Mouse (Mus musculus): ENCODE results near the gene Tmem145. TPM values are rescaled to one million over a fixed set of nuclear protein-coding genes. Genes with fewer than 3 reads are reported as not detected.

Tmem145 gene
- total and polyA plus RNA-seq, 3 experiments: not detected

GRCm38 (mm10) chr7:25267751-25268463, 38.0 kb upstream of the Tmem145 start:
- Histone ChIP-seq H3K36me3 (replicated peaks) (peaks cover 34% of the 10 kb centered on the region), H3K27me3 (ENCODE audit: insufficient read depth, low read length) (no peaks in the 10 kb centered on the region), H3K4me1 (ENCODE audit: insufficient read depth, low read depth, low read length) (peaks cover 63% of the 10 kb centered on the region), H3K4me3 (ENCODE audit: low read depth, low read length) (peak overlapping the region; percentile 85), H3K9me3 (replicated peaks) (no peaks in the 10 kb centered on the region)
- ATAC-seq (ENCODE audit: extremely low read depth, insufficient number of reproducible peaks, low FRiP score, poor library complexity, severe bottlenecking) (peak; percentile 79), DNase-seq (ENCODE audit: low spot score) (peak; percentile 95)
- TF ChIP-seq POLR2AphosphoS5 (IDR thresholded peaks at IDR 0.05; ENCODE audit: insufficient replicate concordance, low read depth, low read length): no peak
- TF ChIP-seq CTCF (IDR thresholded peaks at IDR 0.05; ENCODE audit: low read depth, low read length): no peak
- no peak for TF ChIP-seq TAL1 (conservative IDR thresholded peaks at IDR 0.05; ENCODE audit: low read depth, low read length)
- no peak for TF ChIP-seq GATA2 (IDR thresholded peaks at IDR 0.05; ENCODE audit: borderline replicate concordance, low read depth, low read length)
- no peak for TF ChIP-seq GATA1 (IDR thresholded peaks at IDR 0.05; ENCODE audit: borderline replicate concordance, low read length)

- H3K4me1 ChIP-seq (ENCODE audit: insufficient read depth, low read depth, low read length): peaks cover 69% of the 10 kb centered on the region
- ATAC-seq (ENCODE audit: extremely low read depth, insufficient number of reproducible peaks, low FRiP score, poor library complexity, severe bottlenecking) (no peak), DNase-seq (ENCODE audit: low spot score) (no peak)
- peaks cover 40% of the 10 kb centered on the region for H3K36me3 ChIP-seq (replicated peaks)
- no peak for TF ChIP-seq TAL1 (conservative IDR thresholded peaks at IDR 0.05; ENCODE audit: low read depth, low read length)
- TF ChIP-seq CTCF (IDR thresholded peaks at IDR 0.05; ENCODE audit: low read depth, low read length): no peak
- peak overlapping the region; percentile 85 for H3K4me3 ChIP-seq (ENCODE audit: low read depth, low read length)
- no peaks in the 10 kb centered on the region for H3K27me3 ChIP-seq (ENCODE audit: insufficient read depth, low read length)
- no peaks in the 10 kb centered on the region for H3K9me3 ChIP-seq (replicated peaks)
Observed at GRCm38 (mm10) chr7:25268588-25268987, 37.3 kb upstream of the Tmem145 start.

- H3K4me1 ChIP-seq (ENCODE audit: insufficient read depth, low read depth, low read length): peaks cover 74% of the 10 kb centered on the region
- DNase-seq (ENCODE audit: low spot score): peak; percentile 5
Observed at GRCm38 (mm10) chr7:25269029-25269428, 36.9 kb upstream of the Tmem145 start.

GRCm38 (mm10) chr7:25269545-25270271, 36.2 kb upstream of the Tmem145 start:
- no peak for TF ChIP-seq POLR2AphosphoS5 (IDR thresholded peaks at IDR 0.05; ENCODE audit: insufficient replicate concordance, low read depth, low read length)
- TF ChIP-seq GATA2 (IDR thresholded peaks at IDR 0.05; ENCODE audit: borderline replicate concordance, low read depth, low read length): no peak
- no peak for TF ChIP-seq TAL1 (conservative IDR thresholded peaks at IDR 0.05; ENCODE audit: low read depth, low read length)
- no peak for TF ChIP-seq CTCF (IDR thresholded peaks at IDR 0.05; ENCODE audit: low read depth, low read length)
- no peak for TF ChIP-seq GATA1 (IDR thresholded peaks at IDR 0.05; ENCODE audit: borderline replicate concordance, low read length)
- no peaks in the 10 kb centered on the region for H3K27me3 ChIP-seq (ENCODE audit: insufficient read depth, low read length)
- peaks cover 50% of the 10 kb centered on the region for H3K36me3 ChIP-seq (replicated peaks)
- ATAC-seq (ENCODE audit: extremely low read depth, insufficient number of reproducible peaks, low FRiP score, poor library complexity, severe bottlenecking) (no peak), DNase-seq (ENCODE audit: low spot score) (peak; percentile 14)
- peak overlapping the region; percentile 85; the same call in 1 of the 2 replicates for H3K4me3 ChIP-seq (ENCODE audit: low read depth, low read length)
- no peaks in the 10 kb centered on the region for H3K9me3 ChIP-seq (replicated peaks)
- H3K4me1 ChIP-seq (ENCODE audit: insufficient read depth, low read depth, low read length): peaks cover 77% of the 10 kb centered on the region

More at GRCm38 (mm10) chr7:25269029-25269428, 36.9 kb upstream of the Tmem145 start:
- no peaks in the 10 kb centered on the region for H3K9me3 ChIP-seq (replicated peaks)
- ATAC-seq (ENCODE audit: extremely low read depth, insufficient number of reproducible peaks, low FRiP score, poor library complexity, severe bottlenecking): no peak
- TF ChIP-seq TAL1 (conservative IDR thresholded peaks at IDR 0.05; ENCODE audit: low read depth, low read length): no peak
- no peak for TF ChIP-seq CTCF (IDR thresholded peaks at IDR 0.05; ENCODE audit: low read depth, low read length)
- no peak for TF ChIP-seq GATA2 (IDR thresholded peaks at IDR 0.05; ENCODE audit: borderline replicate concordance, low read depth, low read length)
- TF ChIP-seq GATA1 (IDR thresholded peaks at IDR 0.05; ENCODE audit: borderline replicate concordance, low read length): no peak
- no peak for TF ChIP-seq POLR2AphosphoS5 (IDR thresholded peaks at IDR 0.05; ENCODE audit: insufficient replicate concordance, low read depth, low read length)
- no peaks in the 10 kb centered on the region for H3K27me3 ChIP-seq (ENCODE audit: insufficient read depth, low read length)
- peak overlapping the region; percentile 85 for H3K4me3 ChIP-seq (ENCODE audit: low read depth, low read length)
- peaks cover 45% of the 10 kb centered on the region for H3K36me3 ChIP-seq (replicated peaks)

- peaks cover 63% of the 10 kb centered on the region for H3K36me3 ChIP-seq (replicated peaks)
- DNase-seq (ENCODE audit: low spot score): no peak
- no peaks in the 10 kb centered on the region for H3K9me3 ChIP-seq (replicated peaks)
- H3K4me1 ChIP-seq (ENCODE audit: insufficient read depth, low read depth, low read length): peaks cover 87% of the 10 kb centered on the region
- H3K27me3 ChIP-seq (ENCODE audit: insufficient read depth, low read length): no peaks in the 10 kb centered on the region
- TF ChIP-seq GATA1 (IDR thresholded peaks at IDR 0.05; ENCODE audit: borderline replicate concordance, low read length) (no peak), CTCF (IDR thresholded peaks at IDR 0.05; ENCODE audit: low read depth, low read length) (no peak), TAL1 (conservative IDR thresholded peaks at IDR 0.05; ENCODE audit: low read depth, low read length) (no peak), POLR2AphosphoS5 (IDR thresholded peaks at IDR 0.05; ENCODE audit: insufficient replicate concordance, low read depth, low read length) (no peak), GATA2 (IDR thresholded peaks at IDR 0.05; ENCODE audit: borderline replicate concordance, low read depth, low read length) (no peak)
- ATAC-seq (ENCODE audit: extremely low read depth, insufficient number of reproducible peaks, low FRiP score, poor library complexity, severe bottlenecking): no peak
- H3K4me3 ChIP-seq (ENCODE audit: low read depth, low read length): peak overlapping the region; percentile 31
Observed at GRCm38 (mm10) chr7:25270652-25271633, 35.0 kb upstream of the Tmem145 start.

Data from G1E (cell line).